Mouse (Mus musculus): ENCODE data around the gene Acot2.
"Not testable (repeated sequence)": the region's sequence is repeated elsewhere in the genome, so short reads cannot be mapped to it uniquely, and the experiment has no call there.

Acot2 gene

DNA sequence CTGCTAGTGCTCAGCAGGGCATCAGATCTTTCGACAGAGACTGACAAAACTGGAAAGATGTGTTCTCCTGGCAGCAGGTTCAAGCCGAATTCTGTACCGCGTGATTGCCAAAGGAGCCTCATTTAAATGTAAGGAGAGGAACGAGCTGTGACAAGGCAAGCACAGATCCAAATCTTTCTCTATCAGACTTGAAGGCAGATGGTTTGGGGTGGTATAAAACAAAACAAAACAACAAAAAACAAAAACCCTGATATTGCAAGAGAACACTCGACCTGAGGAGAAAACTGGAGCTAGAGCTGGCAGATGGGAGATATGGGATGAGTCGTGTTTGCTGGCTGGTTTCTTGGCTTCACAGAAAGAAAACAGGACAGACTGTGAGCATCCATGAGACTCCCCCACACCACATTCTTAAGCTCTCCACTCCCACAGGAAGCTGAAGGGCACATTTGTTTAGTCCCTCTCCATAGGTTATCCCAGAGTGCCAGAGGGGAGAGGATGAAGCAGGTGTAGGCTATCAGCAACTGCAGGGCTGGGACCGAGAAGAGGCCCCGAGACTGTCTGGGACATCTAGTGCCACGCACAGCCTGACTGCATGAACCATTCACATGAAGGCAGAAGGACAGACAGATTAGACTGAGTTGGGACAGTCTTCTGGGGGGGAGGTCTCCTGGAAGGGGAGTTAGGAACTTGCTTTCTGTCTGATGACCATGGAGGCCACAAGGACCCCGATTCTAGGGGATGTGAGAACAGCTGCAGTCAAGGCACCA is 10.9 kb downstream of the Acot2 start:
- DNase-seq = no peak

DNA sequence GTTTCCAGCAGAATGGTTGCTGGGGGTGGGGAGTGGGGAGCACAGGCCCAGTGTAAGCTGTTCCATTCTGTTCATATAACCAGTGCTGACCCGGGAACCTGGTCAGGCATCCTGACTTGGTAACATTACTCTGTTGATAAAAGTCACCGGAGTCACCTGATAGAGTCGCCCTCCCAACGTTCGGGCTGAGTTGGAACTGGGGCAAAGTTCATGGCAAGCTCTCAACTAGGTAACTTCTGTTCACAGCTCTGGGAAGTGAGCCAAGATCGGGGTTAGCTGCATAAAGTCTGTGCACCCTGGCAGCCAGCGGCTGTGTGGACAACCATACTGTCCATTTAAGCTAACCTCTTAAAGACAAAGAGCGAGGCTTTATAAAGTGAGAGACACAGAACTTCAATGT is 11.6 kb downstream of the Acot2 start:
- not testable (repeated sequence) for DNase-seq

DNA sequence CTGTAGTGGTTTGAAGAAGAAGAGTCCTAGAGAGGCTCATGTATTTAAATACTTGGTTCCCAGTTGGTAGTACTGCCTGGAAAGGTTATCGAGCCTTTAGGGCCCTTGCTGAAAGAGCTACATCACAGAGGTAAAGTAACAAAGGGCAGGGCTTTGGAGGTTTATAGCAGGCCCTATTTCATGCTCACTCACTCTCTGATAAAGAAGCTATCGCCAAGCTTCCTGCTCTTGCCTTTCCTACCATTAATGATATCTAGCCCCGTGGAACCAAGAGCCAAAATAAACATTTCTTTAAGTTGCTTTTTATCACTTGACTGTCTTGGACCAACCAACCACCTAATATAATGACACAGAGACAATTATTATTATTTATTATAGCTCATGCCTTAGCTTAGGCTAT is 12.8 kb downstream of the Acot2 start:
- DNase-seq = no peak

DNA sequence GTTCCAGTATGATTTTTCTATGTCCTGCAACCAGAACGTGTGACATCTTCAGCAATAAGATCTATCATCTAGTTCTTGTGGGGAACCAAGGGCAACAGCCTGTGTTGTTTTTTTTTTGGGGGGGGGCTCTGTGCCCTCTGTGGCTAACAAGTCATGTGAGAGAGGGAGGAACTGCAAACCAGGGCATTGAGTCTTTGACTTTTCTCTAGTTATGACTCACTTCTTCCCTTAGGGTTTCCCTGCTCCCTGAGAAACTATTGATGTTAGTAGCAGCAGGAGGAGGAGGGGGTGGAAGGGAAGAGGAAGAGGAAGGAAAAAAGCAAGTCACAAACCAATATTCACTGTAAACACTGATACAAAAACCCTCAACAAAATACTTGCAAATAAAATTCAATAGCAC is 16.2 kb downstream of the Acot2 start:
- no peak for DNase-seq

DNA sequence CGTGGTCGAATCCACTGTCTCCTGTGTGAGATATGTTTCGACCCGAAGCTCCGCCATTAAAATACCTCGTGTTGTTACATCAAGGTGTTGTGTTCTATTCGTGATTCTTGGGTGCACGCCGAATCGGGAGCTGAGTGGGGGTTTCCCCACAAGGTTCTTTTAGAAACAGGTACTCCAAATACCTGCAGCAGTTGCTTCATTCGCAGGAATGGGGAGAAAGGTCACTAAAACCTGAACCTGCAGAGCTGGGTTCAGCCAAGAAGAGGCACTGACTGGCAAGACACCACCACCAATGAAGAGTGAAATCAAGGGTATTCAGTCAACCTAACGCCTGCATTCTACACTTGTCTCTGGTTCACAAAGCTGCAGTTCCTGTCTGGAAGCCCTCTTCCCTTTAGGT is 20.6 kb downstream of the Acot2 start:
- no peak for DNase-seq

DNA sequence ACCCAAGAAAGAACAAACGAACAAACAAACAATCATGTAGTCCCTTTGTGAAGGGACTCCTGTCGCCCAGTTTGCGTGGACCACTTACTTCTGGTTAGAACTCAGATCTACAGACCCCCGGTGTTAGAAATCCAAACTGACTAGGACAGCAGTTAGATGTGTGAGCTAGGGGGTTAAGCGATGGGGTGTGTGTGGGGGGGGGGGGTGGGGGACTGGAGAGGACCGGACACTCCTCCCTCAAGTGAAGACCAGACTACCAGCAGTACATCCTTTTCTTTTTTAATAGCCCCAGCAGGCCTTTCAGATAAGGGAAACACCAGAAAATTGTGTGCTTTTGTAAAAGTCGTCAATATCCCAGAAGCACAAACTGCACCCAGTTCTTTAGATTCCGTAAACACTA is 21.1 kb downstream of the Acot2 start:
- no peak for DNase-seq

DNA sequence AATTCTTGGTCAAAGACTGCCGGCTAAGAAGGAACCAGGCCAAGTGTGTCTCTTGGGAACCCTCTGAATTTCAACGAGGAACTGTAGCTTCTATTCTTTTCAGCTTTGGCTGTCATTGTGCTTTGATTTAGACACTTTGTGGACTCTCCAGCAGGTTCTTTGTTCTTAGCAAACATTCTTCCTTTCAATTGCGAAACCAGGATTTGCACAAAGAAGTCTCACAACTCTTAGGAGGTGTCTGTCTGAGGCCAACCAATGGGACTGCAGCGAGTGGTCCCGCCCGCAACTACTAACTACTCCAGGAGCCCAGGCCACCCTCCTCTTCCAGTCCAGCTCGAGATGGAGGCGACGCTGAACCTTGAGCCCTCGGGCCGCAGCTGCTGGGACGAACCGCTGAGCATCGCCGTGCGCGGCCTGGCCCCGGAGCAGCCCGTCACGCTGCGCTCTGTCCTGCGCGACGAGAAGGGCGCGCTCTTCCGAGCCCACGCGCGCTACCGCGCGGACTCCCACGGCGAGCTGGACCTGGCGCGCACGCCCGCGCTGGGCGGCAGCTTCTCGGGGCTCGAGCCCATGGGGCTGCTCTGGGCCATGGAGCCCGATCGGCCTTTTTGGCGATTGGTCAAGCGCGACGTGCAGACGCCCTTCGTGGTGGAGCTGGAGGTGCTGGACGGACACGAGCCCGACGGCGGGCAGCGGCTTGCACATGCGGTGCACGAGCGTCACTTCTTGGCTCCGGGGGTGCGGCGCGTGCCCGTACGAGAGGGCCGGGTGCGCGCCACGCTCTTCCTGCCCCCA is 21.7 kb downstream of the Acot2 start, which contains the start of gene Acot1:
Gene Acot1, plus strand, starts transcription at position 320 of the 795 bp plus-strand sequence.
- peak; percentile 54 for DNase-seq

DNA sequence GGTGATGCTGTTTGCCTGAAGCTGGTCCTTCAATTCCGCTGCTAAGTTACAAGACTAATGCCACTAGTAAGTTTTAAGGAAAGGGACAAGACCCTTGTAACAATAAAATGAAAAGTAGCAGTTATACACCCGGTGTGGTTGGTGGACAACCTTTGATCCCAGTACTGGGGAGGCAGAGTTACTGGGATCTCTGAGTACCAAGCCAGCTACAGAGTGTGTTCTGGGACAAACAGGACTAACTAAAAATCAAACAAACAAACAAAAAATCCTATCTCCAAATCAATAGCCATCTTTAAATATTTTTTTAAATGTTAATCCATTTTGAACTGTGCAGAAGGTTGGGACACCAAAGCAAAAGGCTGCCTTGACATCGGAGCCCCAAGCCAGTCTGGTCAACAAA is 22.5 kb downstream of the Acot2 start:
- no peak for DNase-seq

DNA sequence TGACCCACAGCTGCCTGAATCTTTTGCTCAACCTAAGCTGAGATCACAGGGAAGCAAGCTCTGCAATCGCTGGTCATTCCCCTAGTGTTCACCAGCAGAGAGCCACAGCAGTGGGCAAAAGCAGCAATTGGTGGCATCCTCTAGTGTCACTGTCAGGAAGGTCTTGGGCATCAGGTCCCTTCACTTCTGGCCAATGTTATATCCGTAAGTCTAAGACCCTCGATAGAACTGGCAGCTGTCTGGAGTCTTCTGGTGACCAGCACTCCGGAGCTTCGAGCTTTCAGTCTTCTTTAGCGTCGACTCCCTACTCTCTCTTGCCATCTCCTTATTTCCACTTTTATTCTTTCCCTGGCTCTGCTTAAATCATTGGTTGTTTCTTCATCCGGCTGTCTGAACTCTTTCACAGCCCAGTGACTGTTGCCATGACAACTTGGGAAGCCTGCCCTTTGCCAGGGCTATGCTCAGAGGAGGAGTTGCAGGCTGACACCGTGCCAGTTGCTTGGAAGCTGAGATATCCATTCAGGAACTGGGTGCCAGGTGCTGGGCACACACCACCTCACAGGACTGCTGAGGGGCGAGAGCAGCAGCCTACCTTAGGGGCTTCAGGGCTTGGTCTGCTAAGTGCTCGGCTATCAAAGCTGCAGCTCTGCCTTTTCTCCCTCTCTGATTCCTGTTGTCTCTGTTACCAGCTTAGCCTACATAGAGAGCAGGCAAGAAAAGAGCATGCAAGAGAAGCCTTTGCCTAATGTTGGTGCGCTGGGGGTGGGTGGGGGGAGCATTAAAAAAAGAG is 23.8 kb downstream of the Acot2 start:
- peak; percentile 68 for DNase-seq

DNA sequence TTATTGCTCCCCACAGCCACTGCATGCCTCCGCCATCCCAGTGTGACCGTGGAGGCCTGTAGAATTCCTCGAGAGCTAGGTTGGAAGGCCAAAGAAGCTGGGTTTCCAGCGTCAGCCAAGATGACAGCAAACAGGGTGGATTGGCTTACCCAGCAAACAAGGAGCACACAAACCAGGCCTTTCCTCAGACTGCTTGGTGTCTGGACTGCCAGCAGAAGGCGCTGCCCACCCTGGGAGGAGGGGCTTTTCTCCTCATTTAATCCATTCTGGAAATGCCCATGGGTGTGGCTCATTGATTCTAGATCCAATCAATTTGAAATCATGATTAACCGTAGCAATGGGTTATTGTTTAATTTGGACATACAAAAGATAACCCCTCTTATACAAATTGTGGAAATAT is 25.5 kb downstream of the Acot2 start:
- no peak for DNase-seq

DNA sequence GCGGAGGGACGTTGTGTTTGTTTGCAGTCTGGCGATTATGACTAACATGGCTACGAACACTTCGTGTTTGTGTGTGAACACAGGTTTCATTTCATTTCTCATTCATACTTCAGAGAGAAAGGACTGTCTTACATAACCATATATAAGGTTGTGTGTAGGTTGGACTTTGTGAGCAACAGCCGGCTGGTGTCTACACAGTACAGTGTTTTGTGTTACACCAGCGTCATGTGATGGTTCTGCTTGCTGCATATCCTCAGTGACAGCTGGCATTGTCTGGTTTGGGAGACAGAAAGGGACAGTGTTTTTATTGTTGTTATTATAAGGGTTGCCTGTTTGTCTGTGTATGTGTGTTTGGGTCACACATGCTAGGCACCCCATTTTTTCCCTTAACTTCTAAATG is 26.0 kb downstream of the Acot2 start:
- no peak for DNase-seq

DNA sequence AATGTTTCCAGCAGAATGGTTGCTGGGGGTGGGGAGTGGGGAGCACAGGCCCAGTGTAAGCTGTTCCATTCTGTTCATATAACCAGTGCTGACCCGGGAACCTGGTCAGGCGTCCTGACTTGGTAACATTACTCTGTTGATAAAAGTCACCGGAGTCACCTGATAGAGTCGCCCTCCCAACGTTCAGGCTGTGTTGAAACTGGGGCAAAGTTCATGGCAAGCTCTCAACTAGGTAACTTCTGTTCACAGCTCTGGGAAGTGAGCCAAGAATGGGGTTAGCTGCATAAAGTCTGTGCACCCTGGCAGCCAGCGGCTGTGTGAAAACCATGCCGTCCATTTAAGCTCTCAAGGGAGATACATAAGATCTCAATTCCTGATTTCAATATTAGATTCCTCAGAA is 32.9 kb downstream of the Acot2 start:
- peak; percentile 11 for DNase-seq

DNA sequence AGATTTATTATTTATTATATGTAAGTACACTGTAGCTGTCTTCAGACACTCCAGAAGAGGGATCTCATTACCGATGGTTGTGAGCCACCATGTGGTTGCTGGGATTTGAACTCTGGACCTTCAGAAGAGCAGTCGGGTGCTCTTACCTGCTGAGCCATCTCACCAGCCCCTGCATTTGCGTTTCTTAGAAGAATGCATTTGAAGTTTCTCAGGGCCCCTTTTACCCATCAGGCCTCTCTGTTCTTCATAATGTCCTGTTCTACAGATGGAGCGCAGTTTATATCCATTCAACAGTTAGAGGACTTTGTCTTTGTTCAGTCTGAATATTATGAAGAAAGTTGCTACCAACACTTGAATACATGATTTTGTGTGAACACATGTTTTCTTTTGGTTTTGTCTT is 34.6 kb downstream of the Acot2 start:
- DNase-seq = not testable (repeated sequence)

DNA sequence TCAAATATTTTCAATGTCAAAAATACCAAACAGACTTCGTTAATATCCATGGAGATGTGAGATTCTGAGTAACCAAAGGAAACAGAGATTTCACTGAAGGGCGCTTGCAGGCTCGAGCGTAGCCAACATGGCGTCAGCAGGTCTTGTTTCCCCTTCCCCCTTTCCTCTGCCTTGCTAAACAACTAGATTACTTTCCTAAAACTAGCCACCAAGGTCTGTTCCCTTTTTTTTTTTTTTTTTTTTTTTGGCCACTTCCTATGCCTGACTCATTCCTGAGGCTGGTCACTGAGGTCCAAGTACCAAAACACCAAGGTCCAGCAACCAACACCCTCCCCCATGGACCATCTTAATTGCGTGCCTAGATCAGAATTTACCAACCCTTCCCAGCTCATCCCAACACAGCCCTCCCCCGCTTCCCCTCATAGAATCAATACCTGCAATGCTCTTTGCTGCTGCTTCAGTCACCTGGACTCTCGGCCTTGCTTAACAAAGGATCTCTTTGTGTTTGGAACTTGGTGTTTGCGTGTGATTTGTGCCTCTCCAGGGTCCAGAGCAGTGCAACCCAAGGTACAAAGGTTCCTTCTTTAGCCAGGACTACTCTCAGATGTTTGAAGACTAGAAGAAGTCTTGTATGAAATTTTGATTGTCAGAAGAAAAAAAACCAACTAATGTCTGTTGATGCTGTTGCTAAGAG is 35.5 kb downstream of the Acot2 start:
- DNase-seq = no peak

DNA sequence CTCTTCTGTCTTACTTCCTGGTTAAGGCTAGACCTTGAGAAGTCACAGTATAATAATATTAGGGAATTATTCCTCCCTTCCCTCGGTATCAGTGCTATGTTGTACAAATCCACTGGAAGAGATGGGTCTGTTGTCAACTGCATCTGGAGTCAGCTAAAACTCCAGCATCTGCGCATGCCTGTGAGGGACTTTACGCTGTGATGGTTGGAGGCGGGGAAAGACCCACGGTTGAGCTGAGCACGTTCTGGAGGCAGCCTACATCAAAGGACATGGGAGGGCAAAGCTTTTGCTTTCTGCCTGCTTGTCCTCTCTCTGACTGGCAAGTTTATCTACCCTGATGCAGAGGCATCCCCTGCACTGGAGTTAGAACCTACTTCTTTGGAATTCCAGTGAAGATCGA is 38.2 kb downstream of the Acot2 start:
- no peak for DNase-seq

DNA sequence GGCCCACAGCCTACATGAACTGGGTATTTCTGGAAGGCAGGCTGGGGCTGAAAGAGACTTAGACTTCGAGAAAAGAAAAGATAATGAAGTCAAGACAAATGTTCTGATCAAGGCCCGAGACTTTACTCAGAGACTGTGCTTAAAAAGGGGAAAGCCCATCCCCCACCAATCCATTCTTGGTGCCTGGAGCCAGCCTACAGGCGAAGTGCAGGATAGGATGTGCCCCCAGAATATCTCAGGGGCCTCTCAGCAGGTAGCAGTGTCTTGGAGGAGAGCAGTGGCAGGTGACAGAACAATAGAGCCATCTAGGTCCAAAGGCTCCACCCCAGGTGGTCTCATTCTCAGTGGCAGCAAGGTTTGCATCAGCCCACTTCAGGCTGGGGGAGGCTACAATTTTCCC is 40.7 kb downstream of the Acot2 start:
- DNase-seq = not testable (repeated sequence)

DNA sequence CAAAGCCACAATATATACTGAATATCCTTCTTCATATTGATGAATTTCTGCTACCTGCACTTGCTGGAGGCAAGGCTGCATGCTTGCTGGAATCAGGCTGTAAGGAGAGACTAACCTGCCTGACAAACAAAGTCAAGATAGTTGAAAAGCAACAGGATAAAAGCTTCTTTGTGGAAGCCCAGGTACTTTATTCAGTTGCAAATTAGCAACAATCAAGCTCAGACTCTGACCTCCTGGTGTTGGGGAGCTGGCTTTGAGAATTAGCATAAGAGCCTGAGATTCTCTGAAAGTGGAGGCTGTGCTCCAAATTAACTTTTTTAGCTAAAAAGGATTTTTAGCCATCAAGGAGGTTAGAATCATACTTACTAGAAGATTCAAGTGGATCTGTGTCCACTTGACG is 41.4 kb downstream of the Acot2 start:
- DNase-seq = not testable (repeated sequence)

DNA sequence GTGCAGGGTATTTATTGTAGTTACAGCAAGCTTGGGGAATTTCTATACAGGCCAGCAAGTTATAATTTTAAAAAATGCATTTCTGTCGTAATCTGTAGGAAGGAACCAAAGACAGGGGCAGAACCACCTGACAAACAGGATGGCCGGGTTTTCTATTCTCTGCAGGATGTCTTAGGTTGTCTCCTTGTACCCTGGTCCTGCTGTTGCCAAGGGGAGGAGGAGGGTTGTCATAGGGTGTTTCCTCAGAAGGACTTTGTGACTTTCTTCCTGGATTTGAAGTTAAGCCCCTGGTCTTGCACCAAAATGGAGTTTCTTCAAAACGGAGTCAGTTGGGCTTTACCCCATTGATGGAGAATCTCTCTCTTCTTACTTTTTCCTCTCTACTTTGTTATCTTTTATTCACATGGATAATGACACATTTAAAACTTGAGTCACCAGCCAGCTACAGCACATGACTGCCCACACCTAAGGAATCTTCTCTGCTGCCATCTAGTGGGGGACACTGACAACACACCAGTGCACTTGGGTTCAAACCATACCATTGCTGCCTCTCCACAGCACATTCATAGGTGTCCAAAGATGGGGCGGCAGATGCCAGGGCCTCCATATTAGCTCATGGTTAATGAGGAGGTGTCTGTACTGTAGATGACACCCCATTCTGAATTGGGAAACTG is 43.1 kb downstream of the Acot2 start:
- DNase-seq = peak; percentile 68

DNA sequence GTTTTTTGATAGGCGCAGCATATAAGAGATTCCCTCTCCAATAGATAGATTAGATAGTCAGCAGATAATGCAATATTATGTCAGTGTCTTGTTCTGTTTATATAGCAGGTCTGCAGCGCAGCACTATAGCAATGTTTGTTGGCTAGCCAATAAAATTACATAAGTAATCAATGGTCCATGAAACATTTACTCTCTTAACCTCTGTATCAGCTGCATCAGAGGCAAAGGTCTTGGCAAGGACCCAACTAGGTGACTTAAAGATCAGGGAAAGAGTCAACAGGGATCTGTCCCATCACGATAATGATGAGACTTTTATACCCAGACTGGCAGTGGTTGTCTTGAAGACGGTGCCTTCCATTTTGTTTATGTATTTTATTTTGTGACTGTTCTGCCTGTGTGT is 45.2 kb downstream of the Acot2 start:
- no peak for DNase-seq

DNA sequence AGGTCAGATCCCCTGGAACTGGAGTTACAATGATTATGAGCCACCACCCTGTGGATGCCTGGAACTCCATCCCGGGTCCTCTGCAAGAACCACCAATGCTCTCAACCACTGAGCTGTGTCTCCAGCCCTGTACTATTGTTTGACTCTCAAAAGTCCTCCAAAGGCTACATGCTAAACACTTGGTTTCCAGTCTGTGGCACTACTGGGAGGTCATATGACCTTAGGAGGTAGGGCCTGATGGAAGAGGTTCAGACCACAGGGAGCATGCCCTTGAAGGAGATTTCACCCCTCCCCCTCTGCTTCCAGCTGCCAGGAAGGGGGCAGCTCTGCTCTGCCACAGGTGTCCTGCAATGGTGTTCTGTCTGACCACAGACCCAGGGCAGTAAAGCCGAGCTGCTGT is 45.6 kb downstream of the Acot2 start:
- DNase-seq = not testable (repeated sequence)

DNA sequence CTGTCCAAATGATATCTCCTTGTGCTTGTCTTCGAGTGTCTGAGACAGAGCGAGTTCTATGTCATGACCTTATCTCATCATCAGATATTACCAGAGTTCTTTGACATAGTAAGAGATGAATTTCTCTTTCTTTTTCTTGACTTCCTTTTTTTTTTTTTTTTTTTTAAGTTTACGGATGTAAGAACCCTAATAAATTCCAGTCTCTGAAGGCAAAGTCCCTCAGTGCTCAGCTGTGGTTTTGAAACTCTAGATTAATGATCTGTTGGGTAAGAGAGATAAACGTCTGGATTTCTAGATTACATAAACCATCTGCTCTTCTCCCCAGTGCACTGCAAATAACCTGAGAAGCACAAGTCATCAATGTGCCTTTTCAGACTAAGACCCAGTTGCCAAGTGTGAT is 46.4 kb downstream of the Acot2 start:
- DNase-seq = no peak

DNA sequence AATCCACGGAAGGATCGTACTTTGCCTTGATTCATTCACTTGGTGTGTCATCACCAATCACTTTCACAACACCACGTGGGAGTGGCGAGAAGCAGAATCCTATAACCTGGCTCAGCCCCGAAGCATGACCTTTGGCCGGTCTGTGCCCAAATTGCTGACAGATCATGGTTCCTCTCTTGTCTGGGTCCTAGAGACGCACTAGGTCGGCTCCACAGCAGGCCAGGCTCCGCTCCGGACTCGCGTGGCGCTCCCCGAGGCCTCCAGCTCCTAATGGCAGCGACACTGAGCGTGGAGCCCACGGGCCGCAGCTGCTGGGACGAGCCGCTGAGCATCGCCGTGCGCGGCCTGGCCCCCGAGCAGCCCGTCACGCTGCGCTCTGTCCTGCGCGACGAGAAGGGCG is 50.6 kb downstream of the Acot2 start, which contains the start of gene Acot4:
Gene Acot4, plus strand, starts transcription at position 139 of the 400 bp plus-strand sequence.
- not testable (repeated sequence) for DNase-seq
